Mouse (Mus musculus) hindbrain, embryonic 14.5 days (tissue): ENCODE data around the gene Sgpp2. TPM values are rescaled to one million over a fixed set of nuclear protein-coding genes. Genes with fewer than 3 reads are reported as not detected.

Experiments
- ATAC-seq: fragments of 200-750 bp; cut with Nextera tagmentation; 2 replicates; pipeline ENCODE4 v1.8.0; 2017; ENCODE audit warnings: moderate number of reproducible peaks, mild to moderate bottlenecking, moderate TSS enrichment, moderate library complexity; ENCODE audit not compliant: low FRiP score
- DNase-seq: peaks from one replicate; pipeline ENCODE4 v3.0.0-alpha.2; 2015; ENCODE audit warnings: low spot score
- H3K27ac ChIP-seq: fragments of 300-500 bp; sonication (generic); 2 replicates; pipeline ENCODE4 v1.5.1; 2014; ENCODE audit warnings: mild to moderate bottlenecking, moderate library complexity
- H3K27me3 ChIP-seq: fragments of 300-500 bp; sonication (generic); 2 replicates; pipeline ENCODE4 v1.6.1; 2014; ENCODE audit warnings: mild to moderate bottlenecking, low read length, mixed read lengths; ENCODE audit not compliant: control insufficient read depth, insufficient read depth
- H3K36me3 ChIP-seq: fragments of 300-500 bp; sonication (generic); replicated peaks from 2 replicates; pipeline ENCODE4 v1.6.1; 2014; ENCODE audit not compliant: control insufficient read depth, insufficient read depth
- H3K4me1 ChIP-seq: fragments of 300-500 bp; sonication (generic); replicated peaks from 2 replicates; pipeline ENCODE4 v1.6.1; 2014; ENCODE audit warnings: antibody characterized with exemption, low read length, mixed read lengths; ENCODE audit not compliant: control insufficient read depth, insufficient read depth
- H3K4me2 ChIP-seq: fragments of 300-500 bp; sonication (generic); replicated peaks from 2 replicates; pipeline ENCODE4 v1.6.1; 2014; ENCODE audit warnings: mild to moderate bottlenecking, moderate library complexity
- H3K4me3 ChIP-seq: fragments of 300-500 bp; sonication (generic); replicated peaks from 2 replicates; pipeline ENCODE4 v1.5.1; 2014; ENCODE audit warnings: mild to moderate bottlenecking, low read length
- H3K9ac ChIP-seq: fragments of 300-500 bp; sonication (generic); 2 replicates; pipeline ENCODE4 v1.6.1; 2014
- H3K9me3 ChIP-seq: fragments of 300-500 bp; sonication (generic); 2 replicates; pipeline ENCODE4 v1.6.1; 2016; ENCODE audit warnings: low read length; ENCODE audit not compliant: control insufficient read depth
- WGBS: fragments of 180-500 bp; shearing (Covaris S2); extraction: QIAGEN DNeasy Blood & Tissue Kit; methylation state at CpG from one replicate; pipeline ENCODE4 v1.1.7; 2014; 5-methylcytosine and 5-hydroxymethylcytosine counted together
- polyA plus RNA-seq: library from polyadenylated mRNA; unstranded; fragments of >200 nt; fragmentation: Nextera tagmentation; extraction: Ambion mirVana; gene quantifications from 2 replicates; pipeline ENCODE4 v1.2.1, GENCODE M21; 2014

Gene Sgpp2
- polyA plus RNA-seq, 1 experiment from 2014 or later: 1.9 TPM

- no peak for DNase-seq
- no peak overlapping the region for H3K4me2 ChIP-seq
Measured at GRCm38 (mm10) chr1:78443056-78443455, 132.9 kb downstream of the Sgpp2 start.

GRCm38 (mm10) chr1:78446232-78446631, 136.1 kb downstream of the Sgpp2 start:
- no peak for ATAC-seq
- WGBS: 91% methylated on average over 8 of the region's 8 CpGs

More at GRCm38 (mm10) chr1:78443056-78443455, 132.9 kb downstream of the Sgpp2 start:
- no peak overlapping the region for H3K9ac ChIP-seq
- ATAC-seq: no peak
- H3K4me1 ChIP-seq: no peaks in the 10 kb centered on the region
- H3K4me3 ChIP-seq: no peak overlapping the region
- H3K27ac ChIP-seq: no peak overlapping the region
- H3K9me3 ChIP-seq: no peaks in the 10 kb centered on the region
- no peaks in the 10 kb centered on the region for H3K27me3 ChIP-seq
- 95% methylated on average over 7 of the region's 7 CpGs for WGBS
- H3K36me3 ChIP-seq: peaks cover 50% of the 10 kb centered on the region

GRCm38 (mm10) chr1:78446742-78447141, 136.6 kb downstream of the Sgpp2 start:
- Histone ChIP-seq H3K9me3 (no peaks in the 10 kb centered on the region), H3K36me3 (peaks cover 56% of the 10 kb centered on the region), H3K9ac (no peak overlapping the region), H3K27ac (no peak overlapping the region), H3K4me1 (no peaks in the 10 kb centered on the region), H3K4me2 (no peak overlapping the region), H3K4me3 (no peak overlapping the region), H3K27me3 (no peaks in the 10 kb centered on the region)
- 93% methylated on average over 6 of the region's 6 CpGs for WGBS
- ATAC-seq: no peak
- no peak for DNase-seq

More at GRCm38 (mm10) chr1:78446232-78446631, 136.1 kb downstream of the Sgpp2 start:
- H3K27me3 ChIP-seq: no peaks in the 10 kb centered on the region
- H3K4me1 ChIP-seq: no peaks in the 10 kb centered on the region
- peaks cover 53% of the 10 kb centered on the region for H3K36me3 ChIP-seq
- no peak overlapping the region for H3K4me2 ChIP-seq
- DNase-seq: no peak
- H3K9ac ChIP-seq: no peak overlapping the region
- no peak overlapping the region for H3K27ac ChIP-seq
- H3K4me3 ChIP-seq: no peak overlapping the region
- no peaks in the 10 kb centered on the region for H3K9me3 ChIP-seq

GRCm38 (mm10) chr1:78448091-78448490, 137.9 kb downstream of the Sgpp2 start:
- no peak overlapping the region for H3K9ac ChIP-seq
- no peak for ATAC-seq
- no peak for DNase-seq
- H3K4me3 ChIP-seq: no peak overlapping the region
- no peaks in the 10 kb centered on the region for H3K9me3 ChIP-seq
- H3K27ac ChIP-seq: no peak overlapping the region
- H3K4me2 ChIP-seq: no peak overlapping the region
- H3K27me3 ChIP-seq: no peaks in the 10 kb centered on the region
- H3K36me3 ChIP-seq: peaks cover 60% of the 10 kb centered on the region
- H3K4me1 ChIP-seq: no peaks in the 10 kb centered on the region
- 86% methylated on average over 1 of the region's 1 CpGs for WGBS

DNA sequence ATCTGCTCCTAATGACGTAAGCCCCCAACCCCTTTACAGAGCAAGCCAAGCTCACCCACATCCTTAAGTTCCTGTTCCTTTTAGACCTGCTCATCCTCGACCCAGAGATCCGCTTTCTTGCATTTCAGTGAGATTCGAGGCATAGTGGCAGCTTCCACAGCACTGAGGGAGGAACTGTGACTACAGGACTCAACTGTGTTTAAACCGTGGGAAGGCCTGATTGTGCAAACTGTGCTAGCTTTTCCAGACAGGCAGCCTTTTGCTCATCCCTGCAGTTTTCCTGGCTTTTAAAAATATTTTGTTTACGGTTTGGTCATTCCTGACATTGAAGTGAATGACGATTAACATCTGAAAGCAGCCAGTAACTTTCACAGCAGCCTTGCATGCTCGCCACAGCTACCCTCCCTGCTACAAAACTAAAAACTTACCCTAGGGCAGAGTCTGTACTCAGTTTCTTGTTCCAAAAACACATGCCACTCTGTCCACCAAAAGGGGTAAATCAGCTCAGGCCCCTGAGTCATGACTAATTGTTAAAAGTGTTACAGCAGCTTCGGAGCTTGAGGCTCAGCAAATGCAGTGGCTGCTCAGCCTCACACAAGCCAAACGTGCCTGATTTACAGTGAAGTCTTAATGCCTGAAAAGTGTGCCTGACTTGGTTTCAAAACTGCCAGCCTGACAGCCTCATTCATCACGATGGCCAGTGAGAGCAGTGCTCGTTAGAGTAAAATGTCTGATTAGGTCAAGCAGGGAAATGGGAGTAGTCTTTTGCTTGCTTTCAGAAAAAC, 141.1 kb downstream of the Sgpp2 start:
- peaks cover 58% of the 10 kb centered on the region for H3K36me3 ChIP-seq

GRCm38 (mm10) chr1:78452544-78452943, 142.4 kb downstream of the Sgpp2 start:
- Histone ChIP-seq H3K9ac (no peak overlapping the region), H3K4me3 (no peak overlapping the region), H3K4me2 (no peak overlapping the region), H3K36me3 (peaks cover 61% of the 10 kb centered on the region), H3K9me3 (no peaks in the 10 kb centered on the region), H3K4me1 (no peaks in the 10 kb centered on the region), H3K27me3 (no peaks in the 10 kb centered on the region), H3K27ac (no peak overlapping the region)
- 91% methylated on average over 6 of the region's 6 CpGs for WGBS
- DNase-seq (no peak), ATAC-seq (no peak)

More for the DNA sequence above, 141.1 kb downstream of the Sgpp2 start:
- 82% methylated on average over 12 of the region's 12 CpGs for WGBS
- Histone ChIP-seq H3K4me1 (no peaks in the 10 kb centered on the region), H3K9ac (no peak overlapping the region), H3K27ac (no peak overlapping the region), H3K9me3 (no peaks in the 10 kb centered on the region), H3K4me2 (no peak overlapping the region), H3K27me3 (no peaks in the 10 kb centered on the region), H3K4me3 (no peak overlapping the region)
- DNase-seq (no peak), ATAC-seq (no peak)

GRCm38 (mm10) chr1:78453886-78454285, 143.7 kb downstream of the Sgpp2 start:
- H3K36me3 ChIP-seq: peaks cover 65% of the 10 kb centered on the region
- no peak overlapping the region for H3K9ac ChIP-seq
- no peak for DNase-seq

GRCm38 (mm10) chr1:78454659-78455058, 144.5 kb downstream of the Sgpp2 start:
- 33% methylated on average over 7 of the region's 7 CpGs for WGBS
- H3K9ac ChIP-seq: no peak overlapping the region
- peak; percentile 77 for DNase-seq
- H3K36me3 ChIP-seq: peaks cover 69% of the 10 kb centered on the region
- no peak overlapping the region for H3K4me3 ChIP-seq
- H3K9me3 ChIP-seq: no peaks in the 10 kb centered on the region
- no peak overlapping the region for H3K4me2 ChIP-seq
- H3K4me1 ChIP-seq: no peaks in the 10 kb centered on the region
- no peaks in the 10 kb centered on the region for H3K27me3 ChIP-seq
- no peak overlapping the region for H3K27ac ChIP-seq
- no peak for ATAC-seq

More at GRCm38 (mm10) chr1:78453886-78454285, 143.7 kb downstream of the Sgpp2 start:
- H3K9me3 ChIP-seq: no peaks in the 10 kb centered on the region
- 90% methylated on average over 8 of the region's 8 CpGs for WGBS
- H3K27ac ChIP-seq: no peak overlapping the region
- no peak overlapping the region for H3K4me2 ChIP-seq
- no peak for ATAC-seq
- H3K4me3 ChIP-seq: no peak overlapping the region
- no peaks in the 10 kb centered on the region for H3K27me3 ChIP-seq
- H3K4me1 ChIP-seq: no peaks in the 10 kb centered on the region
